Mouse (Mus musculus) testis, adult 2 months (tissue): ENCODE data around the gene Numbl.

ENCODE experiments used
- CTCF ChIP-seq: fragments of 200-500 bp; IDR thresholded peaks from 2 replicates; pipeline ENCODE4 v1.5.1; 2012; ENCODE audit warnings: low read depth, mild to moderate bottlenecking, inconsistent platforms, low read length, moderate library complexity; ENCODE audit not compliant: control insufficient read depth, insufficient read depth, insufficient replicate concordance
- POLR2A ChIP-seq: fragments of 200-500 bp; IDR thresholded peaks from 2 replicates; pipeline ENCODE4 v1.6.1; 2012; ENCODE audit warnings: low read depth, mild to moderate bottlenecking, inconsistent platforms, low read length, moderate library complexity; ENCODE audit not compliant: control insufficient read depth

GRCm38 (mm10) chr7:27291795-27292466 is 33.7 kb downstream of the Numbl start:
- TF ChIP-seq CTCF (no peak), POLR2A (no peak)
